Mouse (Mus musculus) erythroblast, embryonic 14.5 days (primary cell): ENCODE results near the gene Npl.

Experiments
- GATA1 ChIP-seq: IDR thresholded peaks from 2 replicates; pipeline ENCODE4 v1.6.1; 2012; ENCODE audit warnings: low read length, inconsistent platforms, mixed read lengths
- TAL1 ChIP-seq: IDR thresholded peaks from 3 replicates; pipeline ENCODE4 v1.6.1; 2012; ENCODE audit warnings: low read length, inconsistent platforms, mixed read lengths

DNA sequence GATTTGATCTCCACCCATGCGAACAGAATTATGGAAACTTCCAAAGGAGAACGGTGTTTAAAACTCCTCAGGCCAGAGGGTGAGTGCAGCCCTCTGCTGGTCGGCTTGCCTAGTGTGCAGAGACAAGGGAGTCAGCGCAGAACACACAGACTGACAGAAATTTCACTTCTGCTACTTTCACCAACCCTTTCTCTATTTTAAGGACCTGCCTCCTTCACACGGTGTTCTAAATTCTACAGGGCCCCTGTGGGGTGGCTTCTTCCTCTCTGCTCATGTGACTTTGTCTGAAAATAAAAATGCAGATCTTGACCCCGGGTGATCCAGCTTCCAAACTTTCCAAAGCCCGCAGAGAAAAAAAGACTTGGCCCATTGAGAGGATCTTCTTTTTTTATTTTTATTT lies 60.7 kb downstream of the Npl start:
- TF ChIP-seq GATA1 = no peak
- TF ChIP-seq TAL1 = no peak
